Mouse (Mus musculus) myocyte (in vitro differentiated cells): ENCODE results near the gene Prkg1.

Experiments
- E2F4 ChIP-seq: IDR thresholded peaks from one replicate; pipeline ENCODE4 v1.6.1; 2011; ENCODE audit warnings: mild to moderate bottlenecking, control low read depth, moderate library complexity; ENCODE audit not compliant: insufficient read depth
- MYOD1 ChIP-seq, 3 experiments: IDR thresholded peaks; one replicate each; pipeline ENCODE4 v1.6.1; 2011; ENCODE audit warnings: control low read depth in 2 of 3, low read depth in 2 of 3, mild to moderate bottlenecking in 2 of 3, moderate library complexity in 1 of 3; ENCODE audit not compliant: insufficient read length in 2 of 3, control insufficient read depth in 1 of 3
- POLR2A ChIP-seq: IDR thresholded peaks from one replicate; pipeline ENCODE4 v1.6.1; 2011; ENCODE audit warnings: low read depth, mild to moderate bottlenecking, control low read depth, moderate library complexity; ENCODE audit not compliant: insufficient read length
- TCF12 ChIP-seq: IDR thresholded peaks from one replicate; pipeline ENCODE4 v1.6.1; 2011; ENCODE audit warnings: mild to moderate bottlenecking, control low read depth; ENCODE audit not compliant: poor library complexity, insufficient read depth, severe bottlenecking
- USF1 ChIP-seq: IDR thresholded peaks from one replicate; pipeline ENCODE4 v1.6.1; 2011; ENCODE audit warnings: low read depth, mild to moderate bottlenecking, control low read depth, moderate library complexity

- TF ChIP-seq E2F4 (no peak), POLR2A (no peak), MYOD1 (IDR thresholded peaks at IDR 0.05; ENCODE audit: control insufficient read depth in 1 of 3, insufficient read length in 2 of 3, low read depth in 2 of 3) (no peak), TCF12 (no peak), USF1 (no peak)
Measured at GRCm38 (mm10) chr19:30806265-30806664, 958.6 kb downstream of the Prkg1 start.
